Mouse (Mus musculus) mesoderm, embryonic 11.5 days (tissue): ENCODE measurements around the gene Tnfrsf13b.
A peak's percentile ranks its signal among the peaks of the same experiment; 100 is the strongest.
"Not testable (repeated sequence)": the region's sequence is repeated elsewhere in the genome, so short reads cannot be mapped to it uniquely, and the experiment has no call there.

Experiments used
- DNase-seq: peaks from one replicate; pipeline ENCODE4 v3.0.0-alpha.2; 2012; ENCODE audit warnings: low read depth, low spot score

The Tnfrsf13b gene

DNA sequence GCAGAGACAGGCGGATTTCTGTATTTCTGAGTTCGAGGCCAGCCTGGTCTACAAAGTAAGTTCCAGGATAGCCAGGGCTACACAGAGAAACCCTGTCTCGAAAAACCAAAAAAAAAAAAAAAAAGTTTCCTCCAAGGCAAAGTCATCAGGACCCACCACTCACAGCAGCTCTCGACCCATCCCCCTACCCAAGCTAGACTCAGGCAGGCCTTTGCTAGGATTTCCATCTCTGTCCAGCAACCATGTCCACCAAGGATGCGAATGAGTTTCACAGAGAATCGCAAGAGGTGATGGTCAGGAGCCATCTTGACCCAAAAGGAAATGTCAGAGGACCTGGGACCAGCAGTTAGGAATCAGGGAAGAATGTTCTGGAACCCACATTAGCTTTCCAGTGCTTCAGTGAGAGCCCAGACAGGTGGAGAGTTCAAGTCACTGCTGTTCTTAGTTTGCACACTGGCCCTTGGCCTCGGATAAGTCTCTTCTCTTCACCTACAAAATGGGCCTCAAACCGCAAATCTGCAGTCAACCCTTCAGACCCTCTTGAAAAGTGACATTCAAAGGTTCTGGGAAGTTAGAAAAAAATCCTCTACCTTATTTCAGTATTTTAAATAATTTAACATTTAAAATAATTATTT, 983 bp downstream of the Tnfrsf13b start:
- DNase-seq = no peak

DNA sequence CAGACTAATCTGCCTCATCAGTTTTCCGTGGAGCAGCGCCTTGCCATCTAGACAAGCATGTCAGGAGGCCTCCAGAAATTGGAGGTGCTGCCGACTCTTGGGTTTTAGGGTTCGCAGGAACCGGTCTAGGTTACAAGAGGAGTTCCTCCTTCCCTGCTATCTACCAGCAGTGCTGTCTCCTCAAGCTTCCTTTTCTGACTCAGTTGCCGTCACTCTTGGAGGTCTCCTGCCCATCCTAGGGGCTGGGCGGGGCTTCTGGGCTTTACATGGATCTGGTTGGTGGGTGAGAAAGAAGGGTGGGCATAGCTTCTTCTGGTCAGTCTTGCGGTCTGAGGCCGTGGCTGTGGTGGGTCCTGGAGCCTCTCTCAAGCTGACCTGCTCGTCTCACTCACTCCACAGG, 2.8 kb downstream of the Tnfrsf13b start:
- no peak for DNase-seq

DNA sequence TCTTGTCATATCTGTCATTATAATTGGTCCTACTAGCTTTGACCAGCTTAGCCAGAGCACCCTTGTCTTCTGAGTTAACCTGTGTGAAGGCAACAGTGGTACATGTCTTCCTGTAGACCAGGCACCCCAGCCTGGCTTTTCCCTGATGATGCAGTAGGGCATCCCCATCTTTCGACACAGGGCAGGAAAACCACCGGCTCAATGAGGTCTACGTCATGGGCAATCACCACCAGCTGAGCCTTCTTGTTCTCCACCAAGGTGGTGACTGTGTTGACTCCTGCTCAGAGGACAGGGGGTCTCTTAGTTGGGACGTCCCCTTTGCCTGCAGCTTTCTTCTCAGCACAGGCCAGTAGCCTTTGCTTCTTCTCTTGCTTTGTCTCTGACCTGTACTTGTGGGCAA, 4.1 kb downstream of the Tnfrsf13b start:
- DNase-seq = not testable (repeated sequence)

DNA sequence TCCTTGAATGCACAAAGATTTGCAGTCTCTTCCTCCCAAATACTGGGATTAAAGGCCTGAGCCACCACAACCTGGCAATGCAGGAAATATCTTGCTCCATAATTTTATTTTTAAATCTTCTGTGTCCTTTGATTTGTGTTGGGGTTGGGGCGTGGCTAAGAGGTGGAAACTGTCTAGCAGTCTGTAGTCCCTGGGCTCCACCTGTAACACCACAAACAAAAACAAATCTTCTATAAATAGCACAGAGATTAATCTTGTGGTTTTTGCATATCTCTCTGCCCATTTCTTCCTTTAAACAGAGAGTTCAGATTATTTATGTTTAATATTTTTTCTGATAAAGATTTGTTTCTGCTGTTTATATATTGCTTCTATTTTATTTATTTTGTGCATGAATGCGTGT, 6.4 kb downstream of the Tnfrsf13b start:
- no peak for DNase-seq

DNA sequence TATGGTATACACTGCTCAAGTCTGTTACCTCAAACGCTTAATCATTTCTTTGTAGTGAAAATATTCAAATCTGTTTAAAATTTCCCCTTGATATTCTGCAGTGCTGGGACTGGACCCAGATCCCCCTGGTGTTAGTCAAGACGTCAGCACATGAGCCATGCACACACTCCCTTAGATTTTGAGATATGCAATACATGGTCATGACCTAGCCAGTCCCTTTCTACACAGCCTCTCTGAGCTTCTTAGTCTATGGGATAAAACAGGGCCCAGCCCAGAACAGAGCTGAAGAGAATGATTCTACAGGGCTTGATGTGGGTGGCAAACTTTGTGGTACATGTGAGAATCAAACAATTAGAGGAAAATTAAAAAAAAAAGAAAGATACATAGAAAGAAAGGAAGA, 15.1 kb downstream of the Tnfrsf13b start:
- no peak for DNase-seq

DNA sequence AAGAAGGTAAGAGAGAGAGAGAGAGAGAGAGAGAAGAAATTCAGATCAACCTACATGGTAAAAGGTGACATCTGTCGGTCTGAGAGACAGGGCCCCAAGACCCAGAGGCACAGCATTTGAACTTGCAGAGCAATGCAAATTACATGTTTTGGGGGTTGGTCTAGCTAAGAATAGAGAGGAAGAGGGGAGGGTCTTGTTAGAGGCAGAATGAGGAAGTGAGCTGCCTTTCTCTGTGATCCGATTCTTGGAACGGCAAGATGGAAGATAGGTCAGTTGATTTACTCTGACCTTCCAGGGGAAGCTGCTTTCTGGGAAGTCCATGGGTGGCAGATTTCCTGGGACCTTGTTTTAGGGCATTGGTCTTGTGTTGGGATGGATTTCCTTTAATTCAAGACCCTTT, 15.7 kb downstream of the Tnfrsf13b start:
- no peak for DNase-seq

DNA sequence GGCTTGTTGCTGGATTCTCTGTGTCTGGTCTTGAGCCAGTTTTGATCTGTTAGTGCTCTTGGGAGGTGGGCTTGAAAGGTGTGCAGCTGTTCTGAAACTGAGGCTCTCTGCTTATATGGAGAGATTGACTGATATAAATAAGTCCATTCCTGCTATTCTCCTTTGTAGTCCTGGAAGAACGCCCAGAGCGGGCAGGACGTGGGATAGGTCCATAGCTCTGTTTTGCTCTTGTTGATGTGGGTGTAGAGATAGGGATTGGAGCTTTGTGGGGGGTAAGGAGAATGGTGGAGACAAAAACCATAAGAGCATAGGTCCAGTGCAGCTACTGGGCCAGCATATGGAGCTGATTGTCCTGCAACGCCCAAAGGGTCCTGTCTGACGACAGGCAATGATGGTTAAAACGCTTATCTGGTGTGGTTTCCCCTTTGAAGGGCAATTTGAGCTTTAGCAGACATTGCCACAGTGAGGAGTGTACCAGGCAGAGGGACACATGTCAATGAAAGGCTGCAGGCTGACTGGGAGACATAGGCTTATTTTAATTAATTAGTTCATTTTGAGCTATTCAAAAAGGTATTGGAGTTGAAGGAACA, 16.5 kb downstream of the Tnfrsf13b start:
- DNase-seq = no peak

DNA sequence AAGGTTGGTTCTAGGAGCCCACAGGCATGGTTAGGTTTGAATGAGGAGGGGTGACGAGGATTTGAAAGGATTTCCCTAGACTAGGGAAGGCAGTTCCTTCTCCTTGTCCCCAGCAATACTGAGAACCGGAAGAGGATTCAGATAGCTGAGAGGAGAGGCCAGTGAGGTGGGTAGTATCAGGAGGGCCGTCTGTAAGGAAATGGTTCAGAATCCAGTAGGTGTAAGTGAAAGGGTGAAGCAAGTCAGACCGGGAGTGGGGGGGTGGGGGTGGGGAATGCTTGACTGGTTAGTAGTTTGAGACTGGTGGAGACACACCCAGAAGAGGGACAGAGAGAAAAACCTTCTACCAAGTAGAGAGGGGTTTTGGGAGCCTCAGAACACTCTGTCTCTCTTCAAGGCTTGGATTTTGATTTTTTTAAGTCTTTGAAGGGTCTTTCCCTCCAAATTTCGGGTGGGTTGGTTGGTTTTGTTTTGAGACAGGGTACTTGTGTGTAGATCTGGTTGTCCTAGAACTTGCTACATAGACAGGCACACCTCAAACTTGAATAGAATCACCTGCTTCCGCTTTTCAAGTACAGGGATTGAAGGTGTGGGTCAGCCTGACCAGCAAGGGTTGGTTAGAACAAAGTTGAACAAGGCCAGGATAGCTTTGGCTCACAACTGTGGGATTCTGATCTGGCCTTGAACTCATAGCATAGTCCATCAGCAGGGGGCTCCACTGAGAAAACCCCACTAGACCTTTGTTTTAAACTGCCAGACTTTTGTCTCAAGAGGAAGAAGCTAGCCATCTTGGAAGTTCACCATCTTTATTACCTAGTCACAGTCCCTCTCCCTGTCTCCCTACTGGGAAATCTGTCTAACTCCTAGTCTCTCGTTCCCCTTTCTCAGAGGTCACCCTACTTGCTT, 17.3 kb downstream of the Tnfrsf13b start:
- DNase-seq = no peak

DNA sequence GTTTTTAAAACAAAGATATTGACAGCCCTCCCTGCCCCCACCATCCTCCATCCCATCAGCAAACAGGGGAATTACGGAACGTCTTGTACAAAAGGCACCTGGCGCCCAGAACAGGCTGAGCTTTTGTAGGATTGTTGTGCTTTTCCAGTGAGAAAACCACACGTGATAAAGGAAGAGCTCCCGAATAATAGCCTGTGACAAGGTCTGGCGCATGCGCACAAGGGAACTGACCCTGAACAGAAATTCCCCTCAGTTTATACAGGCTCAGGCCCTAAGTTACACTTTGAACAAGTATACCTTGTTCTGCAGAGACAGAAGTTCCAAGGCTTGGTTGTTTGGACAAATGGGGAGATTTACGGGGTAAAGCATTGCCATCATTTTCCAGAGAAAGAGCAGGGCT, 19.0 kb downstream of the Tnfrsf13b start:
- no peak for DNase-seq

DNA sequence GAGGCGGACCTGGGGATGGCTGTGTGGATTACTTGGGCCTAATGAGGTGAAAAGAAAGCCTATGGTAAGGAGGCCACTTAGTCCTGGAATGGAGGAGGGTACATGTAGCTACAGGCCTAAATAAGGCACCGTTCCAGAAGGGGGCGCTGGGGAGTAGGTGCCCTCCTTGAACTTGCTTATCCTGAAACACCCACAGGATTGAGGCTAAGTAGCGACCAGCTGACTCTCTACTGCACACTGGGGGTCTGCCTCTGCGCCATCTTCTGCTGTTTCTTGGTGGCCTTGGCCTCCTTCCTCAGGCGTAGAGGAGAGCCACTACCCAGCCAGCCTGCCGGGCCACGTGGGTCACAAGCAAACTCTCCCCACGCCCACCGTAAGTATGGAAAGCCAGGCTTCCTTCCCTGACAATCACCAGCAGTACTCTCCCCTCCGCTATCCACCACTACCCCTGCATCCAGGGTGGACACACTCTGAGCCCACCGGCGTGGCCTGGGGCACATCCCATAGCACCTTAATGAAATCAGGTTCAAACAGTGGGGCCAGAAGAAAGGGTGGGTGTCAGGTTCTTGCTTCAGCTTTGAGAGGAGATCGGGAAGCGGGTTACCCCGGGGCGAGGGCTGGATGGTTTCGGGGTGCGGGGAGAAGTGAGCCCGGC, 20.2 kb downstream of the Tnfrsf13b start:
- DNase-seq = peak; percentile 66

DNA sequence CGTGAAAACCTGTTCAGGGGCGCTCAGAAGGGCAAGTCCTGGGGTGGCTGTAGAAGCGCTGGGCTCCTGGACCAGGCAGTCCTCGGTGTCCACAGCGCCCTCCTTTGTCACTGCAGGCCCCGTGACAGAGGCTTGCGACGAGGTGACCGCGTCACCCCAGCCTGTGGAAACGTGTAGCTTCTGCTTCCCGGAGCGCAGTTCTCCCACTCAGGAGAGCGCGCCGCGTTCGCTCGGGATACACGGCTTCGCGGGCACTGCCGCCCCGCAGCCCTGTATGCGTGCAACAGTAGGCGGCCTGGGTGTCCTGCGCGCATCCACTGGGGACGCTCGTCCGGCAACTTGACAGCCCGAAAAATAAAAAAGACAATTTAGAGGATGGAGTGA, 20.7 kb downstream of the Tnfrsf13b start:
- DNase-seq = peak; percentile 32

DNA sequence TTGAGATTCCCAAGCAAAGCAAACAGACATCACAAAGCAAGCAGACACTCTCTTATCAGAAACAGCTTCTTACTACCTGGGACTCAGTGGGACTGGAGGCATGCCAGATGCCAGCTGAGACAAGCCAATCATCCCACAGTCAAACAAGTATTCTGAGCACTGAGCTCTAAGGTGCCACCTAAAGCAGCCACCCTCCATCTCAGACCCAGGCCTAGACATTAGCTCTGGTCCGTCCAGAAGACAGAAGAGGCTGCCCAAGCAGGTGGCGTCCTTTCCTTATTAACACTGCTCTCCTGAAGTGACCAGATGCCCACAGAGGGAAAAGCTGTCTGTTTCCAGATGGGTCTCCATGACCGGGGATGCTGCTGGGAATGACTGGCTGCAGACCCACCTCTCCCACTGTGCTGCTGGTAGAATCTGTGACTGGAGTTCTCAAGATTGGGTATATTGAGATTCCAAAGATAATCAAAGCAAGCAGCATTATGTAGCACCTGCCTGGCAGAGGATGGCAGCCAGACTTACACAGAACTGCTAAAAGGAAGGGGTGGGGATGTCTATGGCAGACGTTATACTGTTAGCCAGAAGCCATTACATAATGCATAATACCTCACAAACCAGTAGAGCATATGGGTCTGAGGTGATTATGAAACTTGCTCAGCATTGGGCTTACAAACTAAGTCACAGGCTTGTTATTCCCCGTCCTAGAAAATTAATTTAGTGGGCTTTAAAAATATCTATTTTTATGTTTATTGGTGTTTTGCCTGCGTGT, 23.9 kb downstream of the Tnfrsf13b start:
- no peak for DNase-seq

DNA sequence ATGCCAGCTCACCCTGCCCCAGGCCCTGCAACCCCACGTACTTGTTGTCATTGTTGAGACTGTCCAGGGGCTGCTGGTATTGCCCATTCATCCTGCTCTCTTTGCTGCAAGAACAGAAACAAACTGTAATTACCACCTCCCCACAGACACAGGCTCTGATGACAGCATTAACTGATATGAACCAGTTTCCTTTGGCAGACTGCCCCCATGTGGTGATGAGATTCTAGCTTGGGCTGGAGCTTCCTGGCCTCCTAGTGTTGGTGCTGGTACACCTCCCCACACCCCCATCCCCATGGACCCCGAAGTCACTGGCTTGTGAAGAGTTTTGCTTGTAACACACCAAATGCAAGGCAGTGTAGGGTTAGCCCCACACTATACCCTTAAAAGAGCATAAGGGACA, 29.2 kb downstream of the Tnfrsf13b start:
- DNase-seq = no peak

DNA sequence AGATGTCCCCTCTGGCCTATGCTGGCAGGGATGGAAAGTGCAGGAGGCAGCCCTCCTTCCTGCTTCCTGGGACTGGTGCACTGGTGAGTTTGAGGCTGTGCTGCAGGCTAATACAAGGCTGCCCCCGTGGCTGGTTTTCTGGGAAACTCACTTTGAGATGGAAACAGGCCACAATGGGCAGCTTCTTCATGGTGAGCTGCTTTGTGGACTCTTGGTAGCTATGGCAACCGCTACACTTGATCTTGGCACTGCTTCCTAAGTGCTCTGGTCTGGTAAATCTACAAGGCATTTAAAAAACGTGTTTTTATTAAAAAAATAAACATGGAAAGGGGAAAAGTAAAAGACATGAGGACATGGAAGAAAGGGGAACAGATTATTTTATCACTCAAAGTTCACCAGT, 31.6 kb downstream of the Tnfrsf13b start:
- DNase-seq = no peak

DNA sequence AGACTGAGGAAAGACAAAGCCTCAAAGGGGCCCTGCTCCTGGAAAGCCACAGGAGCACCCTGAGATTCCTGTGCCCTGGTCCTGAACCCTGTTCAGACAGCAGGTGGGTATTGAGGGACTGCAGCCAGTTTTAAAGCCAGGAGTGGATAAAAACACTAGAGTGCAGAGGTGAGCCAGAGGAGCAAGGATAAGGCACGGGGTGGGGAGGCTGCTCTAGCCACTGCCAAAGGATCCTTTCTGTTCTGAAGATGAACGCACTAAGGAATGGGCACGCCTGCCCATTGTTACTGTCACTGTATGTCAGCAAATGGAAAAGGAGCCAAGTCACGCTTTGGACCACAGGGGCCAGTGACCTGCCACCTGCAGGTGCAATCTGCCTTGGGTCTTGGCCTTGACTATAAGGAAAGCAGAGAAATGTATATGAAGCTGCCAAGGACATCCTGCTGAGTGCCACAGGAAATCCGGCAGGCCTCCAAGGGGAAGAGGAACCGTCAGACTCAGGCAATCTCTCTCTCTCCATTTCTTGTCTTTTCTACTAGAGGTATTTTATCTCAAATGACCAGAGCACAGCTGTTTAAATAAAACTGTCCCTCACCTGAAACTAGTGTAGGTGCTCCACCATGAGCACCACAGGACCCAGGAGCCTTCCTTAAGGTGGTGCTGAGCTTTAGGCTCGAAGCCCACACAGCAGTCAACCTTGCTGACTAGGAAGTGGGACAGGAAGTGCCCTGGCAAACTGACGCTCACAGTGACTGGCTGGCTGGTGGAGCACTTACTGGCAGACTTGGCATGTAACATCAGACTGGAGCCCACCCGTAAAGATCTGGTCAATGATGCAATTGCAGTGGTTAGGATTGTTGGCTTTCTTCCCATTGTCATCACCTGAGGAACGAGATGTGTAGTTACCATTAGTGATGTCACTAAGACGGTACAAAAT, 33.5 kb downstream of the Tnfrsf13b start:
- DNase-seq = no peak

DNA sequence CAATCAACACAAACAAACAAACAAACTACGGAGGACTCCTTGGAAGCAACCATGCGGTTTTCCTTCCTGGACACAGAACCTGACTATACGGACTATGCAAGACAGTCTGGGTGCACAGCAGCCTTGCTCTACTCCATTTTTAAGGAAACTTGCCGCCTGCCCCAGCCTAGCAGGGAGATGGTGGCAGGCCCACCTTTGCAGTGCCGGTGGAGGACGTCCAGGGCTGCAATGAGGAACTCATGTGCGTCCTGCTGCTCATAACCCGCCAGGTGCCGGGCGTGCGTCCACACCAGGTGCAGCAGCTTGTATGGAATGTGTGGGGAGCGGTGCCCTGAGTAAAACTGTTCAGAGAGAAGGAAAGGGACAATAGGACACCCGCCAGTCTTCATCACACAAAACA, 34.6 kb downstream of the Tnfrsf13b start:
- no peak for DNase-seq

DNA sequence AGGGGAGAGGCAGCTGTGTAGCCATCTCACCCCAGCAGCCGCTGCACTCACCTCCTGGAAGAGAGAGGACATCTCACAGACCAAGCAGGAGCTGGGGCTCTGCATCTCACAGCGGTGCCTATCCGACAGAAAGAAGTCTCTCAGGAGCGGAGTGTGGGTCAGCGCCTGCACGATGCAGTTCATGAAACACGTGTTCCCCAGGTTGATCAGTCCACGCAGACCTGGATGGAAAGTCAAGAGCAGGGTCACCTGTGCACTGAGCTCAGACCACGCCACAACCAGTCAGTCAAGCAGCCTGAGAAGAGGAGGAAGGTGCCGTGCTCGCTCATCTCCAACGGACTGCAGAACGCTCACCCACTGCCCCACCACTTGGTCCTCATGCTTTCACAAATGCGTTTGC, 36.2 kb downstream of the Tnfrsf13b start:
- no peak for DNase-seq

DNA sequence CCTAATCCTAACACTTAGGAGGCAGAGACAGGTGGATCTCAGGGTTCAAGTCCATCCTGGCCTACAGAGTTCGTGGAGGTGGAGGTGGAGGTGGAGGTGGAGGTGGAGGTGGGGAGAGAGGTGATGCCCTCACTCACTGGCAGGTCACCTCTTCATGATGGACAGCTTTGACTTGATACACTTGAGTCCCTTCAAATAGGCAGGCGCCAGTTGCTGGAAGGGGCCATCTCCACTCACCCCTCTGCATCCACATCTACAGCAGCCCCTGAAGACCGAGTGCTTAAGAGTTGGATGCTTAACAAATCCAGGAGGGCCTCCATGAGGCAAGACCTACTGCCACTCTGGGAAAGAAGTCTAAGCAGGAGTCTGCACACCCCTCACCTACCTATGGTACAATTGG, 36.8 kb downstream of the Tnfrsf13b start:
- DNase-seq = no peak

DNA sequence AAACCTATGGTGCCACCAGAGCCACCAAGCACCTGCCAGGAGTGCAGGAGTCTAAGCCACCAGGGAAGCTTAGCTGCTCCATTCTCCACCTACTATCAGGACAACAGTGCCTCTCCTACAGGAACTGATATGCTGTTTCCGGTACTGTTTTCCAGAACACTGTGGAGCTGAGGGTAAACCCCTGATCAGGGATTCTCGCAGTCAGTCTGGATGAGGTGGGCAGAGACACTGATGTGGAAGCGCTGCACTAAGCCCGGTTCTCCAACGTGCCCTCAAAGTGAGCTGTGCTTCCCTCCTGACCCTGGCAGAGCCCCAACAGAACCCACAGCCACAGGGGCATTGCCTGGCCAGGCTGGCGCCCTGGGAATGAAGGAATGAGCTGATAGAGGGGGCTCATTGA, 37.8 kb downstream of the Tnfrsf13b start:
- DNase-seq = no peak

DNA sequence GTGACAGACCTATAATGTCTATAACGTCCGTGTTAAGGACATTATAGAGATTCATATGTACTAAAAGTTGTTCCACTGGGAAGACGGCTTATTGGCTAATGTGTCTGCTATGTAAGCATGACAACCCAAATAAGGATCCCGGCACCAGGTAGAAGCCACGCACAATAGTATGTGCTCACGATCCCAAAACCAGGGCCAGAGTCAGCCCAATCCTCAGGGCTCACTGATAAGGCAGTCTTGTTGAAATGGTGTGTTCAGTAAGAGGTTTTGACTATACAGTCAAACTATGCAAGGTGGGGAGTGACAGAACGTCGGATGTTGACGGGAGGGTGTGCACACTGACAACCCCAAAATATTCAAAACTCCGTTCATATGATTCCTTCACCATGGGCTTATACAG, 38.3 kb downstream of the Tnfrsf13b start:
- no peak for DNase-seq

DNA sequence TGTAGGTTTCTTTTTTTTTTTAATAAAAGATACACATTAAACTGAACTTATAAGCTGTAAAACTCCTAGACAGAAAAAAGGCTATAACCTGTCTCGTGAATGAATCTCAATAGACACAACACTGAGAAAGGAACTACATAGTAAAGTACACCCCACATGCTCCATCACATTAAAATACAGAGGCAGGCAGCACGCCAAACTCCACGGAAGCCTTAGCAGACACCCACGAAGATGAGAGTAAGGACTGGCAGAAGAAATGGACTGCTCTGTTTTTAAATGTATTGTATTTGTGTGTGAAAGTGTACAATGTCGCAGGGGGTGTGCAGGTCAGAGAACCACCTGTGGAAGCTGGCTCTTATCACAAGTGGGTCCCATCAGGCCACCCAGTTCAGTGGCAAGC, 43.6 kb downstream of the Tnfrsf13b start:
- DNase-seq = no peak
